Mouse (Mus musculus) embryonic facial prominence, embryonic 14.5 days (tissue): ENCODE results near the gene Klhl8. TPM values are rescaled to one million over a fixed set of nuclear protein-coding genes. Genes with fewer than 3 reads are reported as not detected.
A peak's percentile ranks its signal among the peaks of the same experiment; 100 is the strongest.

Source experiments
- ATAC-seq: fragments of 200-750 bp; cut with Nextera tagmentation; 2 replicates; pipeline ENCODE4 v1.8.0; 2017; ENCODE audit warnings: low read depth, moderate number of reproducible peaks, moderate TSS enrichment
- DNase-seq: peaks from one replicate; pipeline ENCODE4 v3.0.0-alpha.2; 2015; ENCODE audit warnings: low spot score
- H3K27ac ChIP-seq: fragments of 300-500 bp; sonication (generic); replicated peaks from 2 replicates; pipeline ENCODE4 v1.5.1; 2014; ENCODE audit warnings: low read depth, mild to moderate bottlenecking, low read length, moderate library complexity
- H3K27me3 ChIP-seq: fragments of 300-500 bp; sonication (generic); replicated peaks from 2 replicates; pipeline ENCODE4 v1.6.1; 2014; ENCODE audit warnings: low read length; ENCODE audit not compliant: control insufficient read depth, insufficient read depth
- H3K36me3 ChIP-seq: fragments of 300-500 bp; sonication (generic); 2 replicates; pipeline ENCODE4 v1.6.1; 2014; ENCODE audit warnings: low read length, mixed read lengths; ENCODE audit not compliant: control insufficient read depth, insufficient read depth
- H3K4me1 ChIP-seq: fragments of 300-500 bp; sonication (generic); 2 replicates; pipeline ENCODE4 v1.6.1; 2014; ENCODE audit warnings: antibody characterized with exemption, low read length; ENCODE audit not compliant: control insufficient read depth, insufficient read depth
- H3K4me2 ChIP-seq: fragments of 300-500 bp; sonication (generic); 2 replicates; pipeline ENCODE4 v1.6.1; 2014; ENCODE audit warnings: low read depth, mild to moderate bottlenecking, low read length, moderate library complexity, mixed read lengths
- H3K4me3 ChIP-seq: fragments of 300-500 bp; sonication (generic); 2 replicates; pipeline ENCODE4 v1.5.1; 2014; ENCODE audit warnings: low read depth, mild to moderate bottlenecking, low read length
- H3K9ac ChIP-seq: fragments of 300-500 bp; sonication (generic); 2 replicates; pipeline ENCODE4 v1.6.1; 2014; ENCODE audit warnings: low read depth, mild to moderate bottlenecking, low read length, moderate library complexity, mixed read lengths
- H3K9me3 ChIP-seq: fragments of 300-500 bp; sonication (generic); 2 replicates; pipeline ENCODE4 v1.6.1; 2016; ENCODE audit warnings: low read length; ENCODE audit not compliant: control insufficient read depth
- WGBS: fragments of 180-500 bp; shearing (Covaris S2); extraction: QIAGEN DNeasy Blood & Tissue Kit; methylation state at CpG from one replicate; pipeline ENCODE4 v1.1.7; 2014; 5-methylcytosine and 5-hydroxymethylcytosine counted together
- polyA plus RNA-seq: library from polyadenylated mRNA; unstranded; fragments of >200 nt; fragmentation: Nextera tagmentation; extraction: Ambion mirVana; gene quantifications from 2 replicates; pipeline ENCODE4 v1.2.1, GENCODE M21; 2014

Klhl8 gene
- polyA plus RNA-seq, 1 experiment from 2014 or later, result 12.2 TPM

GRCm38 (mm10) chr5:103922436-103922835, 11.4 kb upstream of the Klhl8 start:
- DNase-seq, result no peak
- H3K4me3 ChIP-seq, result no peak overlapping the region
- H3K36me3 ChIP-seq, result no peaks in the 10 kb centered on the region
- H3K9me3 ChIP-seq, result no peaks in the 10 kb centered on the region
- no peak overlapping the region for H3K9ac ChIP-seq
- WGBS, result 61% methylated on average over 5 of the region's 5 CpGs
- H3K4me1 ChIP-seq, result peaks cover 2% of the 10 kb centered on the region; the same call in 1 of the 2 replicates
- ATAC-seq, result no peak
- H3K4me2 ChIP-seq, result no peak overlapping the region
- H3K27ac ChIP-seq, result no peak overlapping the region
- no peaks in the 10 kb centered on the region for H3K27me3 ChIP-seq

GRCm38 (mm10) chr5:103919497-103919896, 8.4 kb upstream of the Klhl8 start:
- no peaks in the 10 kb centered on the region for H3K36me3 ChIP-seq
- no peak for ATAC-seq
- peaks cover 2% of the 10 kb centered on the region; the same call in 1 of the 2 replicates for H3K4me1 ChIP-seq
- H3K27me3 ChIP-seq, result no peaks in the 10 kb centered on the region
- DNase-seq, result no peak
- no peak overlapping the region for H3K4me2 ChIP-seq
- no peaks in the 10 kb centered on the region for H3K9me3 ChIP-seq
- no peak overlapping the region for H3K9ac ChIP-seq
- no peak overlapping the region for H3K27ac ChIP-seq
- WGBS, result 83% methylated on average over 4 of the region's 4 CpGs
- H3K4me3 ChIP-seq, result no peak overlapping the region

- H3K4me2 ChIP-seq, result no peak overlapping the region
- H3K4me3 ChIP-seq, result no peak overlapping the region
- no peaks in the 10 kb centered on the region for H3K9me3 ChIP-seq
- H3K27ac ChIP-seq, result no peak overlapping the region
- peaks cover 2% of the 10 kb centered on the region; the same call in 1 of the 2 replicates for H3K4me1 ChIP-seq
- H3K36me3 ChIP-seq, result no peaks in the 10 kb centered on the region
- 56% methylated on average over 3 of the region's 3 CpGs for WGBS
- ATAC-seq (peak; percentile 59; the same call in 1 of the 2 replicates), DNase-seq (no peak)
- no peaks in the 10 kb centered on the region for H3K27me3 ChIP-seq
- H3K9ac ChIP-seq, result no peak overlapping the region
Measured at GRCm38 (mm10) chr5:103918233-103918632, 7.2 kb upstream of the Klhl8 start.

GRCm38 (mm10) chr5:103917357-103917895, 6.4 kb upstream of the Klhl8 start:
- WGBS, result 48% methylated on average over 8 of the region's 8 CpGs
- peaks cover 2% of the 10 kb centered on the region; the same call in 1 of the 2 replicates for H3K4me1 ChIP-seq
- no peak overlapping the region for H3K4me2 ChIP-seq
- H3K27me3 ChIP-seq, result no peaks in the 10 kb centered on the region
- no peaks in the 10 kb centered on the region for H3K36me3 ChIP-seq
- DNase-seq (no peak), ATAC-seq (0 out of 2 replicates have a peak, but pooled peaks have one; percentile 27)
- no peak overlapping the region for H3K4me3 ChIP-seq
- H3K9me3 ChIP-seq, result no peaks in the 10 kb centered on the region
- H3K9ac ChIP-seq, result no peak overlapping the region
- H3K27ac ChIP-seq, result no peak overlapping the region

- Histone ChIP-seq H3K4me2 (no peak overlapping the region), H3K9me3 (no peaks in the 10 kb centered on the region), H3K27me3 (no peaks in the 10 kb centered on the region), H3K9ac (no peak overlapping the region), H3K36me3 (no peaks in the 10 kb centered on the region), H3K4me1 (no peaks in the 10 kb centered on the region), H3K4me3 (no peak overlapping the region), H3K27ac (no peak overlapping the region)
- DNase-seq, result no peak
- ATAC-seq, result peak; percentile 27; the same call in 1 of the 2 replicates
- WGBS, result 49% methylated on average over 12 of the region's 12 CpGs
Measured at GRCm38 (mm10) chr5:103916595-103917356, 5.7 kb upstream of the Klhl8 start.

GRCm38 (mm10) chr5:103914335-103915226, 3.5 kb upstream of the Klhl8 start:
- H3K4me1 ChIP-seq, result peaks cover 9% of the 10 kb centered on the region; the same call in 1 of the 2 replicates
- no peaks in the 10 kb centered on the region for H3K9me3 ChIP-seq
- 72% methylated on average over 11 of the region's 11 CpGs for WGBS
- no peak overlapping the region for H3K4me2 ChIP-seq
- H3K27ac ChIP-seq, result no peak overlapping the region
- no peaks in the 10 kb centered on the region for H3K36me3 ChIP-seq
- no peaks in the 10 kb centered on the region for H3K27me3 ChIP-seq
- H3K4me3 ChIP-seq, result no peak overlapping the region
- no peak for ATAC-seq
- H3K9ac ChIP-seq, result no peak overlapping the region
- no peak for DNase-seq

- H3K9me3 ChIP-seq, result no peaks in the 10 kb centered on the region
- H3K36me3 ChIP-seq, result no peaks in the 10 kb centered on the region
- no peak overlapping the region for H3K4me3 ChIP-seq
- ATAC-seq (no peak), DNase-seq (no peak)
- peaks cover 11% of the 10 kb centered on the region; the same call in 1 of the 2 replicates for H3K4me1 ChIP-seq
- H3K4me2 ChIP-seq, result no peak overlapping the region
- no peaks in the 10 kb centered on the region for H3K27me3 ChIP-seq
- H3K27ac ChIP-seq, result no peak overlapping the region
- H3K9ac ChIP-seq, result no peak overlapping the region
- 64% methylated on average over 4 of the region's 4 CpGs for WGBS
Measured at GRCm38 (mm10) chr5:103913150-103913549, 2.1 kb upstream of the Klhl8 start.

- Histone ChIP-seq H3K9me3 (no peaks in the 10 kb centered on the region), H3K36me3 (no peaks in the 10 kb centered on the region), H3K4me3 (peak overlapping the region; percentile 90), H3K4me2 (peak overlapping the region; percentile 73; the same call in 1 of the 2 replicates), H3K27ac (no peak overlapping the region), H3K4me1 (peaks cover 11% of the 10 kb centered on the region; the same call in 1 of the 2 replicates), H3K27me3 (no peaks in the 10 kb centered on the region), H3K9ac (no peak overlapping the region)
- ATAC-seq (no peak), DNase-seq (no peak)
- WGBS, result 64% methylated on average over 5 of the region's 5 CpGs
Measured at GRCm38 (mm10) chr5:103911555-103911954, 496 bp upstream of the Klhl8 start.
